Mouse (Mus musculus) hindbrain, postnatal 0 days (tissue): Measurements from ENCODE around the gene Trmt61a. TPM values are rescaled to one million over a fixed set of nuclear protein-coding genes. Genes with fewer than 3 reads are reported as not detected.
"Not testable (repeated sequence)": the region's sequence is repeated elsewhere in the genome, so short reads cannot be mapped to it uniquely, and the experiment has no call there.

ENCODE experiments used
- ATAC-seq: fragments of 200-750 bp; cut with Nextera tagmentation; 2 replicates; pipeline ENCODE4 v1.8.0; 2017; ENCODE audit warnings: mild to moderate bottlenecking, moderate TSS enrichment, moderate library complexity
- DNase-seq: peaks from one replicate; pipeline ENCODE4 v3.0.0-alpha.2; 2015; ENCODE audit warnings: low spot score
- H3K27ac ChIP-seq: fragments of 300-500 bp; sonication (generic); 2 replicates; pipeline ENCODE4 v1.5.1; 2014; ENCODE audit warnings: mild to moderate bottlenecking
- H3K27me3 ChIP-seq: fragments of 300-500 bp; sonication (generic); 2 replicates; pipeline ENCODE4 v1.6.1; 2014; ENCODE audit warnings: low read length, mixed read lengths; ENCODE audit not compliant: insufficient read depth
- H3K36me3 ChIP-seq: fragments of 300-500 bp; sonication (generic); 2 replicates; pipeline ENCODE4 v1.6.1; 2014; ENCODE audit warnings: low read length, mixed read lengths; ENCODE audit not compliant: insufficient read depth
- H3K4me1 ChIP-seq: fragments of 300-500 bp; sonication (generic); 2 replicates; pipeline ENCODE4 v1.6.1; 2014; ENCODE audit warnings: antibody characterized with exemption, low read length, mixed read lengths; ENCODE audit not compliant: insufficient read depth
- H3K4me2 ChIP-seq: fragments of 300-500 bp; sonication (generic); 2 replicates; pipeline ENCODE4 v1.6.1; 2014; ENCODE audit warnings: low read depth, mild to moderate bottlenecking, low read length, moderate library complexity, mixed read lengths
- H3K4me3 ChIP-seq: fragments of 300-500 bp; sonication (generic); 2 replicates; pipeline ENCODE4 v1.5.1; 2014; ENCODE audit warnings: low read length
- H3K9ac ChIP-seq: fragments of 300-500 bp; sonication (generic); replicated peaks from 2 replicates; pipeline ENCODE4 v1.6.1; 2014; ENCODE audit warnings: mild to moderate bottlenecking, low read length, moderate library complexity, mixed read lengths
- H3K9me3 ChIP-seq: fragments of 300-500 bp; sonication (generic); 2 replicates; pipeline ENCODE4 v1.6.1; 2016; ENCODE audit warnings: low read length, mixed read lengths
- CTCF ChIP-seq: IDR thresholded peaks from 2 replicates; pipeline ENCODE4 v1.5.1; 2016; ENCODE audit warnings: antibody characterized with exemption, control low read depth, low read depth
- WGBS: fragments of 180-500 bp; shearing (Covaris S2); extraction: QIAGEN DNeasy Blood & Tissue Kit; methylation state at CpG from one replicate; pipeline ENCODE4 v1.1.7; 2014; 5-methylcytosine and 5-hydroxymethylcytosine counted together
- polyA plus RNA-seq: library from polyadenylated mRNA; unstranded; fragments of >200 nt; fragmentation: Nextera tagmentation; extraction: Ambion mirVana; gene quantifications from 2 replicates; pipeline ENCODE4 v1.2.1, GENCODE M21; 2015
- total RNA-seq: library from RNA; depleted of rRNA; stranded (reverse); fragments of >200 nt; gene quantifications from 2 replicates; pipeline ENCODE4 v1.2.3, GENCODE M21; 2014; rRNA removed

Trmt61a gene
- total RNA-seq (29.7 and 32.7 TPM in 2 replicates), polyA plus RNA-seq (9.2 TPM in 2 replicates)

DNA sequence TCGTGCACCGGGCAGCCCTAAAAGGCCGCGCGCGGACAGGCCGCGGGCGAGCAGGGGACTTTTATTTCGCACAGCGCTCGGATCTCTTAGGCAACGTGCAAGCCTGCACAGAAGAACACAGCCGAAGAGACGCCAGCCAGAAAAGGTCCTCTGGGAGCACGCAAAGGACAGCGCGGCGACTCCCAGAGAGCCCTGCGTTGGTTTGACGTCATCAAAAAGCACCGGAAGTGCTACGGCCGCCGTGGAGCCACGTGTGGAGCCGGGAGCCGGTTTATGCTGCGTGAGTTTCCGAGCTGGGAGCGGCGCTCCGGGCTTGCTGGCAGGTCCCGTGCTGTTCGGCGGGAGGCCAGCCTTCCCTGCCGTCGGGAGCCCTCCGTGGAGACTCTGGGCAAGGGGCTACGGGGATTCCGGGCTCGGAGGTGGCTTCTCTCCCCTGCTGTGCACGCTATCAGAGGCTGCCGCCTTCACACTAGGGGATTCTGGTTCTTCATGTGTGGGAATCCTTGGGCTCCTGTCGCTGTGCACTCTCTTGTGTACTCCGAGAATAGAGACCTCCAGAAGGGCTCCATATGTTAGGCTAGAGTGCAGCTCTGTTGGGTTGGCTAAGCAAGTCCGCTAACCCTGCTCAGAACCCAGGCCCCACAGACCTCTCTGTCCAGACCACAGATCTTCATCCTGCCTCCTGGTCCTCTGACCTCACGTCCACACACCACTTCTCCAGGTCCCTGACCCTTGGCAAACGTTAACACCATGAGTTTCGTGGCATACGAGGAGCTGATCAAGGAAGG, at the start of gene Trmt61a:
TSS of gene Trmt61a (plus strand) at position 224 of the 788 bp plus-strand sequence.
- no peaks in the 10 kb centered on the region for H3K36me3 ChIP-seq
- peaks cover 12% of the 10 kb centered on the region for H3K4me1 ChIP-seq
- ATAC-seq: peak; percentile 95
- H3K27ac ChIP-seq: peak within 1 kb of the TSS; percentile 93
- H3K9me3 ChIP-seq: no peaks in the 10 kb centered on the region
- WGBS: under 1% methylated on average over 51 of the region's 51 CpGs
- no peak for TF ChIP-seq CTCF
- peak; percentile 99 for DNase-seq
- H3K9ac ChIP-seq: peak within 1 kb of the TSS; percentile 66
- no peaks in the 10 kb centered on the region for H3K27me3 ChIP-seq
- peak within 1 kb of the TSS; percentile 88 for H3K4me3 ChIP-seq
- H3K4me2 ChIP-seq: peak within 1 kb of the TSS; percentile 97

DNA sequence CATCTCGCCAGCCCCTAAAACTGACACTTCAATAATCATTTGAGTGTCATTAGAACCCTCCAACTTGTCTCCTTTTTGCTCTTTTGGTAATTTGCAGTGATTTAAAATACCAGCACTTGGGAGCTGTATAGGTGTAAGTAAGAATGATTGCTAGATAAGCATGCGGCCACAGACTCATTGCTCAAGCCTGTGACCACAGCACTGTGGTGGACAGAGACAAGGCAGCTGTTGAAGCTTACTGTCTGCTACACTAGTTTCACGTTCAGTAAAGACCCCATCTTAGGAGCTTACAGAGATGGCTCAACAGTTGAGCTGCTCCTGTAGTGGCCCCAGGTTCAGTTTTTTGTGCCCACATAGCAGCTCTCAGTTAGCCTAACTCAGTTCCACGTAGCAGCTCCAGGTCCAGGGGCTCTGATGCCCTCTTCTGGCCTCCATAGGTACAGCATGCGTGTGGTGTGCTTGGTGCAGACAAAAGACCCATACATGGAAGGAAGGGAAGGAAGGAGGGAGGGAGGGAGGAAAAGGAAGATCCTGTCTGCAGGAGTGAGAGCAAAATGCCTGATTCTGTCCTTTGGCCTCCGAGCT, 29.8 kb upstream of the Trmt61a start:
- H3K27ac ChIP-seq: no peak overlapping the region
- no peaks in the 10 kb centered on the region for H3K27me3 ChIP-seq
- peaks cover 45% of the 10 kb centered on the region for H3K36me3 ChIP-seq
- H3K4me2 ChIP-seq: no peak overlapping the region
- ATAC-seq (peak; percentile 91), DNase-seq (peak; percentile 82)
- no peaks in the 10 kb centered on the region for H3K4me1 ChIP-seq
- no peak overlapping the region for H3K4me3 ChIP-seq
- no peaks in the 10 kb centered on the region for H3K9me3 ChIP-seq
- H3K9ac ChIP-seq: no peak overlapping the region
- WGBS: 54% methylated on average over 6 of the region's 6 CpGs
- TF ChIP-seq CTCF: peak; percentile 94

DNA sequence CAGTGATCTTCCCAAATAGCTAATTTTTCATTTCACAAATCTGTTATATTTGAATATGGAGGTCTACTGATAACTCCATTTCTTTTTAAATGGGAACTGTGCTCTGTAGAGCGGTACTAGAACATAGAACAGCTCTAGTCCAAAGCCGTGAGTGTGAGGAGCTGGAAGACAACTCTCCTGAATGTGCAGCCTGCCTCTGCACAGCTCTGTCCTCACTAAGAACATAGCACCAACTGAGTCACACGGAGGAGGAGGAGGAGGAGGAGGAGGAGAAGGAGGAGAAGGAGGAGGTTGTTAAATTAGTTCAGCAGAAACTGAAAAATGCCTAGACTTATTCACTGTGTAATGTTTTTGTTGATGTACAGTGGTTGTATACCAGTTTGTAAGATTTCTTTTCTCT, 25.0 kb upstream of the Trmt61a start:
- H3K4me1 ChIP-seq: no peaks in the 10 kb centered on the region
- DNase-seq: no peak
- no peak overlapping the region for H3K4me3 ChIP-seq
- peaks cover 44% of the 10 kb centered on the region for H3K36me3 ChIP-seq
- ATAC-seq: no peak
- no peaks in the 10 kb centered on the region for H3K27me3 ChIP-seq
- H3K27ac ChIP-seq: no peak overlapping the region
- TF ChIP-seq CTCF: no peak
- H3K9ac ChIP-seq: no peak overlapping the region
- no peak overlapping the region for H3K4me2 ChIP-seq
- H3K9me3 ChIP-seq: no peaks in the 10 kb centered on the region
- 87% methylated on average over 3 of the region's 3 CpGs for WGBS

DNA sequence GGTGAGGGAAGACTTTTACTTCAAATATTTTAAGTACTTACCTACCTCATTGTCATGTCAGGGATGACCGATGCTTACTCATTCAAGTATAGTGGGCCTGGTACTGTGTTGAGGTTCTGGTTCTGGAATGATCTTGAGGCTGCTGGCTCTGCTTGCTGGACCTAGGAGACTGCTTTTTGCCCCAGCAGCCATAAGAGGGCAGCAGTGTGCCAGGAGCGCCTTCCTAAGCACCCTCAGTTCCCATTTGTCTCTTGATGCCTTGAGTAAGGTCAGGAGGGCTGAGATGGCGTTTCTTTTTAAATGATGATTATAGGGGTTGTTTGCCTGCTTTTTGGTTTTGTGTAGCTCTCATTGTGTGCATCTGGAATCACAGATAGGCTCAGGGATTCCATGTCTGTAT, 24.5 kb upstream of the Trmt61a start:
- no peak overlapping the region for H3K27ac ChIP-seq
- 30% methylated on average over 3 of the region's 3 CpGs for WGBS
- no peak overlapping the region for H3K9ac ChIP-seq

DNA sequence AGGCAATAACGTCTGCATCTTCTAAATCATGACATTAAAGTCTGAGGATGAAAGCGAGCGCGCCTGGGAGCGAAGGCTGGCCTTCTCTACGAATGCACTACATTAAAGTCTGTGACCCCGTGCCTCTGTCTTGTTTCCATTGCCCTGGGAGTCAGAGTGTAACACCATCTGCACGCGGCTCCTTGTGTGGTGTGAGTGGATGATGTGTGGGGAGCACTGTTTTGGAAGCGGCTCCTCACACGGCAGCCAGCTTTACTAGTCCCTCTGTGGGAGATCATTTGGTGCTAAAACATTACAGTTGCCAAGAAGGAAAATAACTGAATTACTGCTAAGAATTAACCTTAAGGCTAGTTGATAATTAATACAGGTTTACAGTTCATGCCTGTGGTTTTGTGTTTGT, 22.2 kb upstream of the Trmt61a start:
- H3K4me3 ChIP-seq: no peak overlapping the region
- ATAC-seq (no peak), DNase-seq (no peak)
- TF ChIP-seq CTCF: no peak
- no peak overlapping the region for H3K4me2 ChIP-seq
- no peaks in the 10 kb centered on the region for H3K27me3 ChIP-seq
- no peaks in the 10 kb centered on the region for H3K9me3 ChIP-seq
- 82% methylated on average over 11 of the region's 11 CpGs for WGBS
- no peak overlapping the region for H3K9ac ChIP-seq
- H3K4me1 ChIP-seq: no peaks in the 10 kb centered on the region
- peaks cover 34% of the 10 kb centered on the region for H3K36me3 ChIP-seq
- H3K27ac ChIP-seq: no peak overlapping the region

More for the DNA sequence above, 24.5 kb upstream of the Trmt61a start:
- Histone ChIP-seq H3K27me3 (no peaks in the 10 kb centered on the region), H3K4me1 (no peaks in the 10 kb centered on the region), H3K4me2 (no peak overlapping the region), H3K9me3 (no peaks in the 10 kb centered on the region), H3K36me3 (peaks cover 39% of the 10 kb centered on the region), H3K4me3 (no peak overlapping the region)
- peak; percentile 54; the same call in 1 of the 2 replicates for ATAC-seq
- peak; percentile 92 for TF ChIP-seq CTCF
- DNase-seq: peak; percentile 85

DNA sequence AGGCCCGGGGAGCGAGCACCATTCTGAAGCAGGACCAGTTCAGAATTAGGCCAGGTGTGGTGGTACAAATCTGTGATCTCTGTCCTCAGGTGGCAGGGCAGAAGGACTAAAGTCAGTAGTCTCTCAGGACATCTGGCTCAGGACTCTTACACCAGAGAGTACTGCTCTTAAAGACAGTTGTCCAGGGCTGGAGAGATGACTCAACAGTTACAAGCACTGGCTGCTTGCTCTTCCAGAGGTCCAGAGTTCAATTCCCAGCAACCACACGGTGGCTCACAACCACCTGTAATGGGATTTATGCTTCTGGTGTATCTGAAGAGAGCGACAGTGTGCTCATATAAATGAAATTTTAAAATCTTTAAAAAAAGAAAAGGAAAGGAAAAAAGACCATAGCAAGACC, 18.6 kb upstream of the Trmt61a start:
- no peaks in the 10 kb centered on the region for H3K4me1 ChIP-seq
- no peak for TF ChIP-seq CTCF
- H3K27me3 ChIP-seq: no peaks in the 10 kb centered on the region
- 94% methylated on average over 4 of the region's 4 CpGs for WGBS
- H3K4me3 ChIP-seq: no peak overlapping the region
- peaks cover 25% of the 10 kb centered on the region for H3K36me3 ChIP-seq
- DNase-seq (no peak), ATAC-seq (no peak)
- H3K9me3 ChIP-seq: no peaks in the 10 kb centered on the region
- H3K4me2 ChIP-seq: no peak overlapping the region
- H3K27ac ChIP-seq: no peak overlapping the region
- no peak overlapping the region for H3K9ac ChIP-seq

DNA sequence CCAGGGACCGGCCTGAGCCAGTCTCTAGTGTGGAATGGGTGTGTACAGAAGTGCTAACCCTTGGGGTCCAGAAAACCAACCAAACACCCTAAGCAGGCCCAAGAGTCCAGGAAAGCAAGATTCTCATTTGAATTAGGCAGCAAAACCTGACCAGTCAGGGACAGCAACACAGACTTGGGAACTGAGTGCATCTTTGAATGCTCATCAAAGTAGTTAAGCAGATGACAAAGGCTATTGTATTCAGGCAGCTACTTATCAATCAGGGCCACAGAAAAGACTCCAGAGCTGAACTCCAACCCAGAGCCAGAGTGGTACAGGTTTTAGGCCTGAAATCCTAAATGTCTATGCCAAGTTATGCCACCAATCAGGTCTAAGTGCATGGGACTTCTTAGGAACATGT, 17.3 kb upstream of the Trmt61a start:
- ATAC-seq (no peak), DNase-seq (no peak)
- 81% methylated on average over 1 of the region's 1 CpGs for WGBS
- Histone ChIP-seq H3K9me3 (no peaks in the 10 kb centered on the region), H3K36me3 (peaks cover 19% of the 10 kb centered on the region), H3K27ac (no peak overlapping the region), H3K9ac (no peak overlapping the region), H3K4me3 (no peak overlapping the region), H3K4me1 (no peaks in the 10 kb centered on the region), H3K27me3 (no peaks in the 10 kb centered on the region), H3K4me2 (no peak overlapping the region)
- TF ChIP-seq CTCF: no peak

DNA sequence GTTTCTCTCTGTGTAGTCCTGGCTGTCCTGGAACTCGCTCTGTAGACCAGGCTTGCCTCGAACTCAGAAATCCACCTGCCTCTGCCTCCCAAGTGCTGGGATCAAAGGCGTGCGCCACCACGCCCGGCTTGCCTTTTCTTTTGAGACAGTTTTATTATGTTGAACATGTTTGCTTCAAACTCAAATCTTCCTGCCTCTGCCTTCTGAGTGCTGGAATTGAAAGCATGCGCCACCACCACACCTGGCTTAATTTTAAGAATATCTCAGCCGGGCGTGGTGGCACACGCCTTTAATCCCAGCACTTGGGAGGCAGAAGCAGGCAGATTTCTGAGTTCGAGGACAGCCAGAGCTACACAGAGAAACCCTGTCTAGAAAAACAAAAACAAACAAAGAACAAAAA, 16.4 kb upstream of the Trmt61a start:
- not testable (repeated sequence) for DNase-seq, ATAC-seq, H3K9me3 ChIP-seq, H3K4me2 ChIP-seq, H3K9ac ChIP-seq, H3K4me1 ChIP-seq, H3K27me3 ChIP-seq, H3K27ac ChIP-seq, H3K4me3 ChIP-seq
- 96% methylated on average over 11 of the region's 11 CpGs for WGBS
- peaks cover 11% of the 10 kb centered on the region for H3K36me3 ChIP-seq
